Mouse (Mus musculus) neural tube, embryonic 15.5 days (tissue): ENCODE data around the gene Mtch2. TPM values are rescaled to one million over a fixed set of nuclear protein-coding genes. Genes with fewer than 3 reads are reported as not detected.
"Not testable (repeated sequence)": the region's sequence is repeated elsewhere in the genome, so short reads cannot be mapped to it uniquely, and the experiment has no call there.

ENCODE experiments used
- ATAC-seq: fragments of 200-750 bp; cut with Nextera tagmentation; 2 replicates; pipeline ENCODE4 v1.8.0; 2017; ENCODE audit warnings: mild to moderate bottlenecking, moderate TSS enrichment, moderate library complexity; ENCODE audit not compliant: low FRiP score
- H3K27ac ChIP-seq: fragments of 300-500 bp; sonication (generic); replicated peaks from 2 replicates; pipeline ENCODE4 v1.5.1; 2015; ENCODE audit warnings: mild to moderate bottlenecking, inconsistent platforms
- H3K27me3 ChIP-seq: fragments of 300-500 bp; sonication (generic); replicated peaks from 2 replicates; pipeline ENCODE4 v1.6.1; 2015; ENCODE audit warnings: inconsistent platforms
- H3K36me3 ChIP-seq: fragments of 300-500 bp; sonication (generic); 2 replicates; pipeline ENCODE4 v1.6.1; 2015; ENCODE audit warnings: inconsistent platforms
- H3K4me1 ChIP-seq: fragments of 300-500 bp; sonication (generic); 2 replicates; pipeline ENCODE4 v1.6.1; 2015; ENCODE audit warnings: inconsistent platforms
- H3K4me2 ChIP-seq: fragments of 300-500 bp; sonication (generic); 2 replicates; pipeline ENCODE4 v1.6.1; 2015; ENCODE audit warnings: inconsistent platforms, mild to moderate bottlenecking, moderate library complexity
- H3K4me3 ChIP-seq: fragments of 300-500 bp; sonication (generic); replicated peaks from 2 replicates; pipeline ENCODE4 v1.5.1; 2015; ENCODE audit warnings: mild to moderate bottlenecking, inconsistent platforms
- H3K9ac ChIP-seq: fragments of 300-500 bp; sonication (generic); replicated peaks from 2 replicates; pipeline ENCODE4 v1.6.1; 2015; ENCODE audit warnings: mild to moderate bottlenecking, inconsistent platforms
- H3K9me3 ChIP-seq: fragments of 300-500 bp; sonication (generic); replicated peaks from 2 replicates; pipeline ENCODE4 v1.6.1; 2016; ENCODE audit warnings: inconsistent platforms
- WGBS: fragments of 180-500 bp; shearing (Covaris S2); methylation state at CpG from one replicate; pipeline ENCODE4 v1.1.7; 2015; ENCODE audit warnings: mixed read lengths; 5-methylcytosine and 5-hydroxymethylcytosine counted together
- polyA plus RNA-seq: library from polyadenylated mRNA; unstranded; fragments of >200 nt; fragmentation: Nextera tagmentation; extraction: Ambion mirVana; gene quantifications from 2 replicates; pipeline ENCODE4 v1.2.1, GENCODE M21; 2015

Mtch2 gene
- polyA plus RNA-seq, 1 experiment from 2014 or later = 246 TPM

- ATAC-seq = no peak
- H3K36me3 ChIP-seq = peaks cover 9% of the 10 kb centered on the region; the same call in 1 of the 2 replicates
- H3K4me2 ChIP-seq = peak overlapping the region; percentile 78
- no peaks in the 10 kb centered on the region for H3K9me3 ChIP-seq
- WGBS = 73% methylated on average over 5 of the region's 5 CpGs
- peaks cover 62% of the 10 kb centered on the region for H3K4me1 ChIP-seq
- H3K27ac ChIP-seq = peak overlapping the region; percentile 94
- H3K9ac ChIP-seq = peak overlapping the region; percentile 91
- H3K27me3 ChIP-seq = no peaks in the 10 kb centered on the region
- H3K4me3 ChIP-seq = peak overlapping the region; percentile 73
Observed at GRCm38 (mm10) chr2:90887627-90888026, 40.7 kb downstream of the Mtch2 start.

- peak overlapping the region; percentile 70 for H3K4me2 ChIP-seq
- H3K9me3 ChIP-seq = no peaks in the 10 kb centered on the region
- no peaks in the 10 kb centered on the region for H3K27me3 ChIP-seq
- peak; percentile 60 for ATAC-seq
- H3K27ac ChIP-seq = peak overlapping the region; percentile 74
- 2% methylated on average over 133 of the region's 133 CpGs for WGBS
- H3K9ac ChIP-seq = peak overlapping the region; percentile 47
- peaks cover 47% of the 10 kb centered on the region for H3K4me1 ChIP-seq
- peak overlapping the region; percentile 47 for H3K4me3 ChIP-seq
- peaks cover 6% of the 10 kb centered on the region for H3K36me3 ChIP-seq
Observed at GRCm38 (mm10) chr2:90889550-90890548, 42.9 kb downstream of the Mtch2 start.

- Histone ChIP-seq H3K27me3 (no peaks in the 10 kb centered on the region), H3K4me1 (peaks cover 29% of the 10 kb centered on the region), H3K9ac (no peak overlapping the region), H3K4me2 (no peak overlapping the region), H3K27ac (no peak overlapping the region), H3K36me3 (peaks cover 42% of the 10 kb centered on the region), H3K4me3 (no peak overlapping the region), H3K9me3 (no peaks in the 10 kb centered on the region)
- ATAC-seq = no peak
- WGBS = 89% methylated on average over 6 of the region's 6 CpGs
Observed at GRCm38 (mm10) chr2:90893673-90894298, 46.8 kb downstream of the Mtch2 start.

DNA sequence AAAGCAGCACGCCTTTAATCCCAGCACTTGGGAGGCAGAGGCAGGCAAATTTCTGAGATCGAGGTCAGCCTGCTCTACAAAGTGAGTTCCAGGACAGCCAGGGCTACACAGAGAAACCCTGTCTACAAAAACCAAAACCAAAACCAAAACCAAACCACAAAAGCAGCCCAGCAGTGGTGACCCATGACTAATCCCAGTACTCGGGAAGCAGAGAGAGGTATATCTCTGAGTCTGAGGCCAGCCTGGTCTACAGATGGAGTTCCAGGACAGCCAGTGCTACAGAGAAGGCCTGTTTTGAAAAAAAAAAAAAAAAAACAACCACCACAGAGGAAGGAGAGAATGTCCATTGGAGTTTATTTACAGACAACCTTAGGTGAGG, 47.3 kb downstream of the Mtch2 start:
- H3K9ac ChIP-seq, H3K4me2 ChIP-seq, H3K9me3 ChIP-seq, H3K27me3 ChIP-seq, H3K27ac ChIP-seq, H3K4me3 ChIP-seq, ATAC-seq: not testable (repeated sequence)
- peaks cover 24% of the 10 kb centered on the region for H3K4me1 ChIP-seq
- 93% methylated on average over 3 of the region's 3 CpGs for WGBS
- peaks cover 47% of the 10 kb centered on the region for H3K36me3 ChIP-seq

GRCm38 (mm10) chr2:90903398-90903797, 56.4 kb downstream of the Mtch2 start:
- Histone ChIP-seq H3K4me3 (peak overlapping the region; percentile 80), H3K36me3 (peaks cover 40% of the 10 kb centered on the region), H3K9me3 (no peaks in the 10 kb centered on the region), H3K4me1 (peaks cover 40% of the 10 kb centered on the region), H3K4me2 (peak overlapping the region; percentile 75), H3K27ac (peak overlapping the region; percentile 94; the same call in 1 of the 2 replicates), H3K27me3 (no peaks in the 10 kb centered on the region), H3K9ac (peak overlapping the region; percentile 73)
- ATAC-seq = no peak
- 88% methylated on average over 2 of the region's 2 CpGs for WGBS

DNA sequence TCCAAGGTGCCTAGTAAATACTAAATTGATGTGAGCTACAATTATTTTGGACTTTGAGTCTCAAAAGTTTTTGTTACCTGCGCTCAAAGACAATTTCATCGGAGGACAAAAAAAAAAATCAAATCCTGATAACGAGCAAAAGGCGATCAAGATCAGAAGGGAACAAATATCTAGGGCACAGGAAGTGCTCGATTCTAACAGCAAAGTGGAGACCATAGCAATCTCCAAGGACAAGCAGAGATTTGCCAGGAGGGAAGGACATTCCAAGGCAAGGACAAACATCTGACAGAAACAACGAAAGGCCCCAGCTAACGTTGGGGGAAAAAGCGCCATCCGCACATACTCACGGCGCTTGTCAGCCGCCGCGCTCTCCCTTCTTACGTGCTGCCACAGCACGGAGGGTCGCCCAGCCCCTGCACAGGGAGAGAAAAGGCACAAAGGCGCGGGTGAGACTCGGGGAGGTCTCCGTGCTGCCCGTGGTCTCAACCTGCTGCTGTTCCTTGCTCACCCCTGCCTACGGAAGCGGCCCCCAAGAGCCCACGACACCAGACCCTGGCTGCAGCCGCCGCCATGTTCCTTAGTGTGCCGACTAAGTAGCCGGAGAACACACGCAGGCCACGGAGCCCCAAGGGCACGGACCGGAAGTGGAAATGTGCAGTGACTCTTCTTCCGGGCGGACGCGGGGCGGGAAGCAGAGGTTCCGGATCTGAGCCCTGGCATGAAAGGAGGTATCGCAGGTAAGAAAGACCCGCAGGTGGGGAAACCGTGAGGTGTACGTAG, 57.3 kb downstream of the Mtch2 start, which contains the start of the genes Kbtbd4 and Ndufs3:
Kbtbd4 (plus strand) TSS at position 665 of the 780 bp plus-strand sequence.
Ndufs3 (minus strand) TSS at position 752 of the 780 bp plus-strand sequence.
- H3K4me3 ChIP-seq = peak within 1 kb of the TSS; percentile 80
- H3K9ac ChIP-seq = peak within 1 kb of the TSS; percentile 73
- WGBS = under 1% methylated on average over 43 of the region's 43 CpGs
- peak within 1 kb of the TSS; percentile 94 for H3K27ac ChIP-seq
- H3K27me3 ChIP-seq = no peaks in the 10 kb centered on the region
- H3K4me2 ChIP-seq = peak within 1 kb of the TSS; percentile 75
- peaks cover 40% of the 10 kb centered on the region for H3K36me3 ChIP-seq
- no peaks in the 10 kb centered on the region for H3K9me3 ChIP-seq
- peaks cover 40% of the 10 kb centered on the region for H3K4me1 ChIP-seq
- ATAC-seq = peak; percentile 94

DNA sequence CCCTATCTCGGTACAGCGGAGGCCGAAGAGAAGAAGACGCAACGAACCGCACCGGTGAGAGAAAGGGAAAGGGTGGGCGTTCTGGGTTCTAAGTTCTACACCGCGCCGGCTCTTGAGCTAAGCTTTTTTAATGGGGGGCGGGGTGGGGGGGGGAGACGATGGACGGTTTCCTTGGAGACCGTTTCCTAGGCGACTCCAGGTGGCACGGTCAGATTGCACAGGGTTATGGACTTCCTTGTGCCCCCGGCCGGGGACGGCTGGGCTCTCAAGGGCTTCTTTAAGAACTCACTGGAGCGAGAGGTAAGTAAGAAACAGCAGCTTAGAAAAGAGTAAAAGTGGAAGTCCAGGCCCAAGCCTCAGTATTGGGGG, 57.9 kb downstream of the Mtch2 start:
- peaks cover 44% of the 10 kb centered on the region for H3K36me3 ChIP-seq

DNA sequence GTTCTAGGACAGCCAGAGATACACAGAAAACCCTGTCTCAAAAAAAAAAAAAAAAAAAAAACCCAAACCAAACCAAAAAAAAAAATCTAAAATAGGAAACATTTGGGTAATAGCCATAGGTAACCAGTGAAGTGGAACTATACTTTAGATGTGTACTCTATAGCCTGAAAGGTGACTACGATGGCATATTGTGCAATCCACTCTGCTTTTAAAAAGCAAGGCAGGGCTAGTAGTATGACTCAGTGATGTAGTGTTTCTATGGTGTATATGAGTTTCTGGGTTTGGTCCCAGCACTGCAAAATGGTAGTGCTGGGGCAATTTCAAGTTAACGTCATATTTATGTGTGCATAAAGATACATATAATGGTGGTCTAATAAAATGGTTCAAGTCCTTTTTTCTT, 59.8 kb downstream of the Mtch2 start:
- Histone ChIP-seq H3K4me3 (no peak overlapping the region), H3K4me2 (no peak overlapping the region), H3K9me3 (no peaks in the 10 kb centered on the region), H3K9ac (no peak overlapping the region), H3K27ac (no peak overlapping the region), H3K27me3 (no peaks in the 10 kb centered on the region), H3K4me1 (peaks cover 40% of the 10 kb centered on the region), H3K36me3 (peaks cover 51% of the 10 kb centered on the region)
- ATAC-seq = no peak
- 90% methylated on average over 2 of the region's 2 CpGs for WGBS

More for the DNA sequence above, 57.9 kb downstream of the Mtch2 start:
- no peaks in the 10 kb centered on the region for H3K9me3 ChIP-seq
- H3K27me3 ChIP-seq = no peaks in the 10 kb centered on the region
- peak overlapping the region; percentile 94 for H3K27ac ChIP-seq
- H3K9ac ChIP-seq = peak overlapping the region; percentile 73
- H3K4me1 ChIP-seq = peaks cover 40% of the 10 kb centered on the region
- ATAC-seq = peak; percentile 65; the same call in 1 of the 2 replicates
- H3K4me3 ChIP-seq = peak overlapping the region; percentile 80
- under 1% methylated on average over 21 of the region's 21 CpGs for WGBS
- peak overlapping the region; percentile 75 for H3K4me2 ChIP-seq

DNA sequence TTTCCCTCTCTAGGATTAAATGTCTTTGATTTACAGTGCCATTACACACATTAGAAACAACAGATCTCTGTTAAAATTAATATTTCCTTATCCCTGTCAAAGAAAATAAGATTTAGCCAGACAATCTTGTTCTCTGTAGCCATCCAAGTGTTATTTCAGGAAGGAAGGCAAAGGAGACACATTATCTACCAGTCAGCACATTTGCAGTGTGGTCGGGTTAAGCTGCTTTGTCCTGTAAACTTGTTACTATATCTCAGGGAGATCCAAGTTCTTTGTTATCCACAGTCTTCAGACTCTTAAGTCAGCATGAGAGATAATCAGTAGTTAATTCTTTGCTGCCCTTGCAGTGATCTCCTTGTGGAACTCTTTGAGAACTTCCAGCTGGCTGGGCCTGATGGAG, 63.9 kb downstream of the Mtch2 start:
- Histone ChIP-seq H3K4me3 (no peak overlapping the region), H3K9ac (no peak overlapping the region), H3K9me3 (no peaks in the 10 kb centered on the region), H3K27me3 (no peaks in the 10 kb centered on the region), H3K4me1 (peaks cover 33% of the 10 kb centered on the region), H3K36me3 (peaks cover 50% of the 10 kb centered on the region), H3K4me2 (no peak overlapping the region), H3K27ac (no peak overlapping the region)
- WGBS = 85% methylated on average over 1 of the region's 1 CpGs
- no peak for ATAC-seq

GRCm38 (mm10) chr2:90911668-90912067, 64.7 kb downstream of the Mtch2 start:
- Histone ChIP-seq H3K9me3 (no peaks in the 10 kb centered on the region), H3K9ac (no peak overlapping the region), H3K4me1 (peaks cover 33% of the 10 kb centered on the region), H3K27ac (no peak overlapping the region), H3K4me2 (no peak overlapping the region), H3K36me3 (peaks cover 50% of the 10 kb centered on the region), H3K4me3 (no peak overlapping the region), H3K27me3 (no peaks in the 10 kb centered on the region)
- no peak for ATAC-seq
- 82% methylated on average over 1 of the region's 1 CpGs for WGBS

DNA sequence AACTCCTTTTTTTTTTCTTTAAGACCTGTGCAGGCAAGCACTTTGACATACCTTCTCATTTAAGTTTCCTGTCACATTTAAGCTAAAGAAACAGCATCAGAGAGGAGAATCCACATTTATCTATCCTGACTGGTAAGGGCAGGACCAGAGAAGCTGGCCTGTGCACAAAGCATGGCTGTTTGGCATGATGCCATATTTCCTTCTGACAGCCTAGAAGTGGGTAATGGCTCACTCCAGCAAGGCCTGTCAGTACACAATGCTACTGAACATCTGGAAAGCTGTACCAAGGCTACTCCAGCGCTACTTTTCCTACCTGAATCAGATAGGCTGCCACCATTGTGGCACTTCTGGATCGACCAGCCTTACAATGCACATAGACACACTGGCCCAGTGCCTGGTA, 66.7 kb downstream of the Mtch2 start:
- Histone ChIP-seq H3K36me3 (peaks cover 36% of the 10 kb centered on the region), H3K4me3 (no peak overlapping the region), H3K9me3 (no peaks in the 10 kb centered on the region), H3K27ac (0 out of 2 replicates have a peak overlapping the region, but pooled peaks have one; percentile 33), H3K4me2 (no peak overlapping the region), H3K27me3 (no peaks in the 10 kb centered on the region), H3K9ac (no peak overlapping the region), H3K4me1 (peaks cover 32% of the 10 kb centered on the region)
- no peak for ATAC-seq
- WGBS = 77% methylated on average over 2 of the region's 2 CpGs
